ENCODE assay signal across 20 mouse cellular contexts in the genomic region with DNA sequence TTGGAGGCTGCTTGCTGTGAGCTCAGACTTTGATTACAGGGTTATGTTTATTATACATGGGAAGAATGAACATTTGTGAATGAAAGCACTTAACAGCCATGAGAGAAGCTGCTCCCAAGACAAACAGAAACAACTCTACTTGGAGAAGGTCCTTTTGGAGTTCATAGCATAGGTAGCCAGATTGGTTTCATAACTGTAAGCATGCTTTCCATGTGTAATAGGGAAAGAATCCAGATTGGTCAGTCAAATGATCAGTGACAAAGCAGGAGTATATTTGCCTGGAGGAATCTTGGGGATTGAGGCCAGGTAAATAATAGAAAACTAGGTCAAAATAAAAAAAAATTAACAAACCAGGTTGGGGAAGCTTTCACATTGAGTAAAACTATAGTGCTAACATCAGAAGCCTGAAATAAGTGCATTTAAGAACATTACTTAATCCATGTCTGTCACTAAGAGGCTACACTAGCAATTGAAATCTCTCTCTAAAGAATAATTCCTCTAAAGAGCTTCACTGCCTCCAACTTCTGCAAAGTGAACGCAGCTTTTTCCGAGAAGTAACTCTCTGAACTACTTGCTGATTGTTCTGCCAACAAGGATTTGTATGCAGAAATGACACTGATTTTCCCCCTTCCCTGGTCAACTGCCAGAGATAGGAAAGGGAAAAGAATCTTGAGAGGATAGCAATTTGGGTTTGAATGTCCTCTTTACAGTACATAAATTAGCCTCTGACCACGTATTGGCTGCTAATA. TPM values are rescaled to one million over a fixed set of nuclear protein-coding genes. Genes with fewer than 3 reads are reported as not detected.
DNase-seq lines count a peak whose midpoint lies in the region.
"Had no signal": no experiment of that assay in that cellular context is flagged by ENCODE, and none has a peak within 500 bp of the region (broad histone marks: within the 10 kb centered on the region; RNA-seq: fewer than 3 reads in every experiment).

No protein-coding gene starts in this region.

- DNase-seq in heart, adult 11 months: peak; percentile 84
- no peak for DNase-seq in heart, postnatal 4 days
- peak; percentile 35 for DNase-seq in NIH3T3 (ENCODE audit: low read depth)
- DNase-seq in fibroblast of lung, adult 2 months (ENCODE audit: low read depth): peak; percentile 52
- DNase-seq in splenic B cell, adult 2 months (ENCODE audit: low read depth, low spot score): peak; percentile 15
- no peak for DNase-seq in kidney, postnatal 14 days
- no peak for DNase-seq in urinary bladder, adult 18-20 months (ENCODE audit: low spot score in 2 of 2)
- DNase-seq in kidney, postnatal 36 days: no peak
- DNase-seq: adrenal gland, postnatal 14 days; cerebellum, adult 11-12 months; cerebellum, adult 9-11 months; cerebellum, postnatal 36 days; gastrocnemius, postnatal 14 days; heart, postnatal 36 days had no signal

- no peaks in the 10 kb centered on the region for H3K27me3 ChIP-seq in splenic B cell, adult 2 months (ENCODE audit: control insufficient read depth, insufficient read depth, low read length, poor library complexity, severe bottlenecking)
- H3K27me3 ChIP-seq: forebrain, embryonic 15.5 days; heart, embryonic 13.5 days; hindbrain, embryonic 12.5 days had no signal

- no peaks in the 10 kb centered on the region for H3K36me3 ChIP-seq in splenic B cell, adult 2 months (ENCODE audit: control insufficient read depth, insufficient read depth, low read length, poor library complexity, severe bottlenecking)
- H3K36me3 ChIP-seq: embryonic facial prominence, embryonic 10.5 days; forebrain, embryonic 15.5 days; heart, embryonic 13.5 days; hindbrain, embryonic 12.5 days had no signal

RNA-seq across cellular contexts. Expression of a gene that starts 8.4 kb away (rescaled TPM):
- total RNA-seq in heart, postnatal 4 days (2021): 10 to 100 TPM; 71.2 to 76.7 TPM

RNA-seq across cellular contexts. Expression of a gene that starts 32.5 kb away (rescaled TPM):
- total RNA-seq in heart, postnatal 4 days (2021): 10 to 100 TPM; 37.2 to 37.7 TPM

RNA-seq across cellular contexts. Expression of a gene that starts 42.5 kb away (rescaled TPM):
- total RNA-seq in heart, postnatal 4 days (2021): under 1 TPM; 0.23 to 0.33 TPM
- total RNA-seq: adrenal gland, adult 18-20 months; adrenal gland, postnatal 14 days; ES-E14 had no signal

RNA-seq across cellular contexts. Expression of a gene that starts 48.7 kb away (rescaled TPM):
- total RNA-seq in heart, postnatal 4 days (2021): 10 to 100 TPM; 38.4 to 40.3 TPM

RNA-seq across cellular contexts. Expression of a gene that starts 49.4 kb away (rescaled TPM):
- under 1 TPM in 1 of 2 experiments, not detected in 1; 0.11 TPM for total RNA-seq in heart, postnatal 4 days (2021)
- total RNA-seq: adrenal gland, postnatal 14 days; ES-E14; gastrocnemius, postnatal 14 days; heart, postnatal 36 days had no signal

Comparison
In these comparisons a context has a peak if more than half of its experiments do, and no peak if none do; other contexts are left out.
1. DNase-seq: peak in heart, adult 11 months (single experiment), NIH3T3 (single experiment), fibroblast of lung, adult 2 months (single experiment) and splenic B cell, adult 2 months (single experiment); none in heart, postnatal 4 days (single experiment), kidney, postnatal 14 days (single experiment), urinary bladder, adult 18-20 months (0 of 2) and kidney, postnatal 36 days (0 of 2).